Mouse (Mus musculus) gastrocnemius, adult 18-20 months (tissue): ENCODE results near the gene Cps1. TPM values are rescaled to one million over a fixed set of nuclear protein-coding genes. Genes with fewer than 3 reads are reported as not detected.

ENCODE experiments used
- DNase-seq: peaks from one replicate; pipeline ENCODE4 v3.0.0; 2021; ENCODE audit warnings: low spot score
- total RNA-seq, 2 experiments: library from RNA; stranded (reverse); gene quantifications; 2 replicates each; pipeline ENCODE4 v1.2.3; 2021

Cps1 gene
- total RNA-seq, 2 experiments from 2014 or later: 0.47 TPM; not detected in 1

GRCm38 (mm10) chr1:67234861-67235260 is 112.0 kb downstream of the Cps1 start:
- no peak for DNase-seq

- no peak for DNase-seq
Observed at GRCm38 (mm10) chr1:67235468-67236217, 112.8 kb downstream of the Cps1 start.

GRCm38 (mm10) chr1:67238446-67238845 is 115.6 kb downstream of the Cps1 start:
- DNase-seq: no peak

GRCm38 (mm10) chr1:67238941-67239340 is 116.1 kb downstream of the Cps1 start:
- no peak for DNase-seq

GRCm38 (mm10) chr1:67265222-67265621 is 142.4 kb downstream of the Cps1 start:
- no peak for DNase-seq

- no peak for DNase-seq
Observed at GRCm38 (mm10) chr1:67267972-67268371, 145.1 kb downstream of the Cps1 start.

GRCm38 (mm10) chr1:67268450-67268849 is 145.6 kb downstream of the Cps1 start:
- no peak for DNase-seq

- DNase-seq: no peak
Observed at GRCm38 (mm10) chr1:67276270-67276669, 153.4 kb downstream of the Cps1 start.

Other genes starting within 250 kb of the Cps1 start
- over 10,000 TPM; 17,981 to 19,696 TPM for gene Myl1, start 177.6 kb upstream of the Cps1 start, total RNA-seq
- 10 to 100 TPM; 34.3 to 37.5 TPM for gene Lancl1, start 84.2 kb upstream of the Cps1 start, total RNA-seq